Mouse (Mus musculus) thymus, adult 2 months (tissue): ENCODE measurements at regions not wholly inside any gene's neighbourhood (a gene's known extent, or its start where the extent isn't known, plus 50 kb on each side); places are given as distances from the start of the nearest gene placed in this dataset.

Experiments used
- DNase-seq: peaks from one replicate; pipeline ENCODE4 v3.0.0; 2021
- H3K27ac ChIP-seq: fragments of 200-500 bp; 2 replicates; pipeline ENCODE4 v1.5.1; 2012; ENCODE audit warnings: low read length, control low read depth; ENCODE audit not compliant: control insufficient read depth, insufficient read depth
- H3K27me3 ChIP-seq: fragments of 200-500 bp; 2 replicates; pipeline ENCODE4 v1.6.1; 2012; ENCODE audit warnings: mild to moderate bottlenecking, low read length, moderate library complexity, mixed read lengths; ENCODE audit not compliant: control insufficient read depth, insufficient read depth
- H3K36me3 ChIP-seq: fragments of 200-500 bp; 2 replicates; pipeline ENCODE4 v1.6.1; 2012; ENCODE audit warnings: mild to moderate bottlenecking, low read length, moderate library complexity; ENCODE audit not compliant: control insufficient read depth, insufficient read depth
- H3K4me1 ChIP-seq: fragments of 200-500 bp; replicated peaks from 2 replicates; pipeline ENCODE4 v1.6.1; 2012; ENCODE audit warnings: low read length; ENCODE audit not compliant: control insufficient read depth, insufficient read depth
- H3K4me3 ChIP-seq: fragments of 200-500 bp; 2 replicates; pipeline ENCODE4 v1.5.1; 2012; ENCODE audit warnings: mild to moderate bottlenecking, low read length, control low read depth, moderate library complexity; ENCODE audit not compliant: control insufficient read depth, insufficient read depth
- CTCF ChIP-seq: fragments of 200-500 bp; IDR thresholded peaks from 2 replicates; pipeline ENCODE4 v1.5.1; 2012; ENCODE audit warnings: mild to moderate bottlenecking, control low read depth, low read length, moderate library complexity, borderline replicate concordance; ENCODE audit not compliant: control insufficient read depth, poor library complexity, insufficient read depth; ENCODE audit errors: extremely low read depth
- POLR2A ChIP-seq: fragments of 200-500 bp; IDR thresholded peaks from 2 replicates; pipeline ENCODE4 v1.6.1; 2012; ENCODE audit warnings: mild to moderate bottlenecking, low read length, control low read depth, moderate library complexity; ENCODE audit not compliant: control insufficient read depth, poor library complexity, insufficient read depth; ENCODE audit errors: extremely low read depth
- WGBS: fragments of 180-500 bp; shearing (Covaris S2); methylation state at CpG from one replicate; pipeline ENCODE4 v1.1.7; 2018; 5-methylcytosine and 5-hydroxymethylcytosine counted together

GRCm38 (mm10) chr5:119274817-119275494 lies 395.5 kb upstream of the Tbx3 start:
- Histone ChIP-seq H3K36me3 (no peaks in the 10 kb centered on the region), H3K4me3 (no peak overlapping the region), H3K27me3 (no peaks in the 10 kb centered on the region), H3K27ac (no peak overlapping the region), H3K4me1 (no peaks in the 10 kb centered on the region)
- no peak for DNase-seq
- TF ChIP-seq CTCF (no peak), POLR2A (no peak)
- WGBS: 82% methylated on average over 7 of the region's 7 CpGs

- Histone ChIP-seq H3K4me1 (no peaks in the 10 kb centered on the region), H3K4me3 (no peak overlapping the region), H3K27ac (no peak overlapping the region), H3K36me3 (no peaks in the 10 kb centered on the region), H3K27me3 (no peaks in the 10 kb centered on the region)
- TF ChIP-seq POLR2A: no peak
- TF ChIP-seq CTCF: no peak
- no peak for DNase-seq
- WGBS: 84% methylated on average over 6 of the region's 6 CpGs
Observed at GRCm38 (mm10) chr5:119280146-119280545, 390.3 kb upstream of the Tbx3 start.

- Histone ChIP-seq H3K4me3 (no peak overlapping the region), H3K4me1 (no peaks in the 10 kb centered on the region), H3K36me3 (no peaks in the 10 kb centered on the region), H3K27ac (no peak overlapping the region), H3K27me3 (no peaks in the 10 kb centered on the region)
- TF ChIP-seq CTCF (no peak), POLR2A (no peak)
- DNase-seq: no peak
- 31% methylated on average over 5 of the region's 5 CpGs for WGBS
Observed at GRCm38 (mm10) chr5:119289808-119290207, 380.7 kb upstream of the Tbx3 start.

GRCm38 (mm10) chr5:119292323-119292722 lies 378.1 kb upstream of the Tbx3 start:
- Histone ChIP-seq H3K27me3 (no peaks in the 10 kb centered on the region), H3K36me3 (no peaks in the 10 kb centered on the region), H3K4me1 (no peaks in the 10 kb centered on the region), H3K27ac (no peak overlapping the region), H3K4me3 (no peak overlapping the region)
- TF ChIP-seq POLR2A (no peak), CTCF (no peak)
- 86% methylated on average over 9 of the region's 9 CpGs for WGBS
- no peak for DNase-seq

- no peak for TF ChIP-seq CTCF
- no peak for TF ChIP-seq POLR2A
- Histone ChIP-seq H3K4me3 (no peak overlapping the region), H3K4me1 (no peaks in the 10 kb centered on the region), H3K36me3 (no peaks in the 10 kb centered on the region), H3K27me3 (no peaks in the 10 kb centered on the region), H3K27ac (no peak overlapping the region)
- WGBS: 82% methylated on average over 1 of the region's 1 CpGs
- no peak for DNase-seq
Observed at GRCm38 (mm10) chr5:119292889-119293288, 377.6 kb upstream of the Tbx3 start.

GRCm38 (mm10) chr5:119299311-119299710 lies 371.2 kb upstream of the Tbx3 start:
- DNase-seq: no peak

GRCm38 (mm10) chr5:119300106-119300505 lies 370.4 kb upstream of the Tbx3 start:
- Histone ChIP-seq H3K27ac (no peak overlapping the region), H3K36me3 (no peaks in the 10 kb centered on the region), H3K4me3 (no peak overlapping the region), H3K27me3 (no peaks in the 10 kb centered on the region), H3K4me1 (no peaks in the 10 kb centered on the region)
- no peak for DNase-seq
- WGBS: 77% methylated on average over 7 of the region's 7 CpGs
- TF ChIP-seq POLR2A: no peak

More at GRCm38 (mm10) chr5:119299311-119299710, 371.2 kb upstream of the Tbx3 start:
- H3K36me3 ChIP-seq: no peaks in the 10 kb centered on the region
- no peak overlapping the region for H3K4me3 ChIP-seq
- H3K4me1 ChIP-seq: no peaks in the 10 kb centered on the region
- no peak overlapping the region for H3K27ac ChIP-seq
- 65% methylated on average over 3 of the region's 3 CpGs for WGBS
- no peaks in the 10 kb centered on the region for H3K27me3 ChIP-seq
- TF ChIP-seq POLR2A: no peak
- no peak for TF ChIP-seq CTCF
